In genomic region chr12:82335095-82335494, GRCm38 (mm10) we compare ENCODE assay signal across 12 mouse cellular contexts.
DNase-seq lines count a peak whose midpoint lies in the region; ATAC-seq lines count a peak whose summit lies in the region.
"Had no signal": no experiment of that assay in that cellular context is flagged by ENCODE, and none has a peak within 500 bp of the region (broad histone marks: within the 10 kb centered on the region; RNA-seq: fewer than 3 reads in every experiment).

No protein-coding gene starts in this region.

- no peaks in the 10 kb centered on the region for H3K9me3 ChIP-seq in heart, embryonic 12.5 days (replicated peaks)
- H3K9me3 ChIP-seq in forebrain, embryonic 11.5 days (ENCODE audit: control insufficient read depth, low read length), result no peaks in the 10 kb centered on the region
- no peaks in the 10 kb centered on the region for H3K9me3 ChIP-seq in midbrain, embryonic 12.5 days
- H3K9me3 ChIP-seq: neural tube, embryonic 13.5 days had no signal

- 0 out of 2 replicates have a peak overlapping the region, but pooled peaks have one; percentile 18 for H3K27ac ChIP-seq in heart, embryonic 12.5 days (ENCODE audit: poor library complexity, severe bottlenecking)
- H3K27ac ChIP-seq in forebrain, embryonic 11.5 days (ENCODE audit: low read depth, low read length), result peak overlapping the region; percentile 31; the same call in 1 of the 2 replicates
- H3K27ac ChIP-seq in midbrain, embryonic 12.5 days (replicated peaks), result peak overlapping the region; percentile 58
- H3K27ac ChIP-seq: neural tube, embryonic 13.5 days had no signal

- H3K9ac ChIP-seq in heart, embryonic 12.5 days, result no peak overlapping the region
- H3K9ac ChIP-seq in forebrain, embryonic 11.5 days (ENCODE audit: low read length), result no peak overlapping the region; the same call in 1 of the 2 replicates
- no peak overlapping the region for H3K9ac ChIP-seq in midbrain, embryonic 12.5 days (replicated peaks)
- H3K9ac ChIP-seq: neural tube, embryonic 13.5 days had no signal

- peaks cover 59% of the 10 kb centered on the region for H3K4me1 ChIP-seq in heart, embryonic 12.5 days (replicated peaks)
- peaks cover 14% of the 10 kb centered on the region; the same call in 1 of the 2 replicates for H3K4me1 ChIP-seq in forebrain, embryonic 11.5 days (replicated peaks; ENCODE audit: control insufficient read depth, insufficient read depth, low read length)
- H3K4me1 ChIP-seq in midbrain, embryonic 12.5 days, result peaks cover 39% of the 10 kb centered on the region

- no peaks in the 10 kb centered on the region for H3K36me3 ChIP-seq in heart, embryonic 12.5 days
- no peaks in the 10 kb centered on the region for H3K36me3 ChIP-seq in forebrain, embryonic 11.5 days (ENCODE audit: control insufficient read depth, insufficient read depth, low read length)
- H3K36me3 ChIP-seq in midbrain, embryonic 12.5 days, result no peaks in the 10 kb centered on the region
- H3K36me3 ChIP-seq: neural tube, embryonic 13.5 days had no signal

- H3K27me3 ChIP-seq in heart, embryonic 12.5 days (replicated peaks), result no peaks in the 10 kb centered on the region
- H3K27me3 ChIP-seq in forebrain, embryonic 11.5 days (ENCODE audit: control insufficient read depth, insufficient read depth, low read length), result no peaks in the 10 kb centered on the region
- H3K27me3 ChIP-seq in midbrain, embryonic 12.5 days, result no peaks in the 10 kb centered on the region
- H3K27me3 ChIP-seq: neural tube, embryonic 13.5 days had no signal

- H3K4me3 ChIP-seq in heart, embryonic 12.5 days, result no peak overlapping the region
- no peak overlapping the region for H3K4me3 ChIP-seq in forebrain, embryonic 11.5 days (ENCODE audit: low read depth, low read length)
- no peak overlapping the region for H3K4me3 ChIP-seq in midbrain, embryonic 12.5 days
- H3K4me3 ChIP-seq: neural tube, embryonic 13.5 days had no signal

- no peak for ATAC-seq in heart, embryonic 12.5 days (ENCODE audit: insufficient number of reproducible peaks, low FRiP score)
- no peak; the same call in 1 of the 2 replicates for ATAC-seq in forebrain, embryonic 11.5 days (replicated peaks; ENCODE audit: low FRiP score)
- ATAC-seq in midbrain, embryonic 12.5 days (ENCODE audit: low FRiP score, low read depth), result no peak
- no peak for ATAC-seq in inflammation-experienced regulatory T-cells, adult 6 months
- ATAC-seq: activated CD4-positive, CD25-positive, alpha-beta regulatory T cell, adult 4 months; lung, postnatal 0 days had no signal

- DNase-seq in heart, adult 18-20 months, result no peak
- DNase-seq in MN1 (ENCODE audit: low spot score), result peak; percentile 51
- DNase-seq in forebrain, embryonic 11.5 days (ENCODE audit: low spot score), result no peak
- DNase-seq in cerebellum, postnatal 4 days (ENCODE audit: low spot score in 2 of 2), result no peak
- no peak for DNase-seq in urinary bladder, postnatal 4 days (ENCODE audit: low spot score in 2 of 2)
- DNase-seq: cerebellum, adult 18-20 months had no signal

- 3% methylated on average over 1 of the region's 1 CpGs for WGBS in heart, embryonic 12.5 days
- WGBS in forebrain, embryonic 11.5 days, result 0% methylated on average over 1 of the region's 1 CpGs
- WGBS in midbrain, embryonic 12.5 days, result 19% methylated on average over 1 of the region's 1 CpGs

- no peak overlapping the region for H3K4me2 ChIP-seq in heart, embryonic 12.5 days
- no peak overlapping the region for H3K4me2 ChIP-seq in forebrain, embryonic 11.5 days (ENCODE audit: low read depth, low read length, severe bottlenecking)
- H3K4me2 ChIP-seq in midbrain, embryonic 12.5 days (replicated peaks), result no peak overlapping the region
- H3K4me2 ChIP-seq: neural tube, embryonic 13.5 days had no signal
